Mouse (Mus musculus) C2C12 (cell line): ENCODE measurements around the gene Gm9821.

Experiments
- CEBPB ChIP-seq: IDR thresholded peaks from one replicate; pipeline ENCODE4 v1.6.1; 2011; ENCODE audit warnings: low read depth, mild to moderate bottlenecking, control low read depth, moderate library complexity
- CTCF ChIP-seq: IDR thresholded peaks from one replicate; pipeline ENCODE4 v1.5.1; 2011; ENCODE audit not compliant: control insufficient read depth, insufficient read depth, insufficient read length
- MAX ChIP-seq: IDR thresholded peaks from one replicate; pipeline ENCODE4 v1.6.1; 2011; ENCODE audit warnings: mild to moderate bottlenecking, control low read depth
- MYOD1 ChIP-seq: IDR thresholded peaks from one replicate; pipeline ENCODE4 v1.6.1; 2011; ENCODE audit warnings: low read depth; ENCODE audit not compliant: control insufficient read depth, insufficient read length
- MYOG ChIP-seq: IDR thresholded peaks from one replicate; pipeline ENCODE4 v1.6.1; 2011; ENCODE audit not compliant: control insufficient read depth, insufficient read length; ENCODE audit errors: extremely low read depth
- USF1 ChIP-seq: IDR thresholded peaks from one replicate; pipeline ENCODE4 v1.6.1; 2011; ENCODE audit warnings: low read depth, mild to moderate bottlenecking, control low read depth, moderate library complexity

GRCm38 (mm10) chr2:91957096-91957495, 11.6 kb downstream of the Gm9821 start:
- TF ChIP-seq CTCF: no peak
- no peak for TF ChIP-seq USF1
- TF ChIP-seq MAX: no peak
- TF ChIP-seq CEBPB: no peak
- no peak for TF ChIP-seq MYOG
- TF ChIP-seq MYOD1: no peak
